Mouse (Mus musculus): ENCODE results near the gene Arhgap24.

The Arhgap24 gene

GRCm38 (mm10) chr5:102577729-102578128, 96.5 kb downstream of the Arhgap24 start:
- DNase-seq (ENCODE audit: low spot score in 2 of 2): no peak

- DNase-seq (ENCODE audit: low spot score in 2 of 2): no peak
Measured at GRCm38 (mm10) chr5:102578431-102578830, 97.2 kb downstream of the Arhgap24 start.

GRCm38 (mm10) chr5:102582864-102583410, 101.7 kb downstream of the Arhgap24 start:
- no peak for DNase-seq (ENCODE audit: low spot score in 2 of 2)

- no peak for DNase-seq (ENCODE audit: low spot score in 2 of 2)
Measured at GRCm38 (mm10) chr5:102591422-102591821, 110.2 kb downstream of the Arhgap24 start.

GRCm38 (mm10) chr5:102593058-102593457, 111.9 kb downstream of the Arhgap24 start:
- DNase-seq (ENCODE audit: low spot score in 2 of 2): no peak

GRCm38 (mm10) chr5:102599102-102599501, 117.9 kb downstream of the Arhgap24 start:
- no peak for DNase-seq (ENCODE audit: low spot score in 2 of 2)

GRCm38 (mm10) chr5:102613571-102613970, 132.4 kb downstream of the Arhgap24 start:
- DNase-seq (ENCODE audit: low spot score in 2 of 2): no peak

- no peak for DNase-seq (ENCODE audit: low spot score in 2 of 2)
Measured at GRCm38 (mm10) chr5:102614081-102614480, 132.9 kb downstream of the Arhgap24 start.

GRCm38 (mm10) chr5:102615249-102615648, 134.1 kb downstream of the Arhgap24 start:
- DNase-seq (ENCODE audit: low spot score in 2 of 2): no peak

GRCm38 (mm10) chr5:102621036-102621435, 139.8 kb downstream of the Arhgap24 start:
- no peak for DNase-seq (ENCODE audit: low spot score in 2 of 2)

GRCm38 (mm10) chr5:102623807-102624435, 142.7 kb downstream of the Arhgap24 start:
- DNase-seq (ENCODE audit: low spot score in 2 of 2): no peak

- DNase-seq (ENCODE audit: low spot score in 2 of 2): no peak
Measured at GRCm38 (mm10) chr5:102626671-102627070, 145.5 kb downstream of the Arhgap24 start.

- DNase-seq (ENCODE audit: low spot score in 2 of 2): no peak
Measured at GRCm38 (mm10) chr5:102629362-102629771, 148.2 kb downstream of the Arhgap24 start.

GRCm38 (mm10) chr5:102635591-102635990, 154.4 kb downstream of the Arhgap24 start:
- no peak for DNase-seq (ENCODE audit: low spot score in 2 of 2)

GRCm38 (mm10) chr5:102639782-102640559, 158.8 kb downstream of the Arhgap24 start:
- DNase-seq (ENCODE audit: low spot score in 2 of 2): no peak

- no peak for DNase-seq (ENCODE audit: low spot score in 2 of 2)
Measured at GRCm38 (mm10) chr5:102643364-102643763, 162.2 kb downstream of the Arhgap24 start.

- no peak for DNase-seq (ENCODE audit: low spot score in 2 of 2)
Measured at GRCm38 (mm10) chr5:102643820-102644219, 162.6 kb downstream of the Arhgap24 start.

GRCm38 (mm10) chr5:102659061-102659460, 177.9 kb downstream of the Arhgap24 start:
- no peak for DNase-seq (ENCODE audit: low spot score in 2 of 2)

- no peak for DNase-seq (ENCODE audit: low spot score in 2 of 2)
Measured at GRCm38 (mm10) chr5:102664988-102665726, 184.0 kb downstream of the Arhgap24 start.

- no peak for DNase-seq (ENCODE audit: low spot score in 2 of 2)
Measured at GRCm38 (mm10) chr5:102666886-102667285, 185.7 kb downstream of the Arhgap24 start.

GRCm38 (mm10) chr5:102667754-102668575, 186.8 kb downstream of the Arhgap24 start:
- DNase-seq (ENCODE audit: low spot score in 2 of 2): no peak
